Mouse (Mus musculus) liver, adult 2 months (tissue): ENCODE results near the gene Anxa3.

ENCODE experiments used
- CTCF ChIP-seq: fragments of 200-500 bp; IDR thresholded peaks from 2 replicates; pipeline ENCODE4 v1.5.1; 2011; ENCODE audit warnings: low read depth, low read length, control low read depth
- POLR2A ChIP-seq: fragments of 200-500 bp; IDR thresholded peaks from 2 replicates; pipeline ENCODE4 v1.6.1; 2011; ENCODE audit warnings: low read length, control low read depth; ENCODE audit not compliant: insufficient read depth; ENCODE audit errors: extremely low read depth

GRCm38 (mm10) chr5:96783506-96784288 is 9.4 kb upstream of the Anxa3 start:
- TF ChIP-seq CTCF (no peak), POLR2A (no peak)
